Mouse (Mus musculus) central nervous system, embryonic 18 days (tissue): ENCODE measurements around the gene Fam19a4. TPM values are rescaled to one million over a fixed set of nuclear protein-coding genes. Genes with fewer than 3 reads are reported as not detected.

Experiments
- polyA plus RNA-seq: library from polyadenylated mRNA; depleted of rRNA; stranded (reverse); fragments of >200 nt; gene quantifications from 2 replicates; pipeline ENCODE4 v1.2.3, GENCODE M21; 2012; rRNA removed

The Fam19a4 gene
- 1.2 and 2.4 TPM in 2 replicates for polyA plus RNA-seq

GRCm38 (mm10) chr6:97060074-97060681 is at the start of gene Fam19a4:
Gene Fam19a4, minus strand, starts transcription at chr6:97060413.

Other genes starting within 250 kb of the Fam19a4 start
- gene Eogt, start 88.8 kb upstream of the Fam19a4 start, polyA plus RNA-seq = 22.4 and 25.0 TPM in 2 replicates
- gene Tmf1, start 118.7 kb upstream of the Fam19a4 start, polyA plus RNA-seq = 5.6 TPM in 2 replicates
- gene Uba3, start 145.2 kb upstream of the Fam19a4 start, polyA plus RNA-seq = 80.1 and 86.1 TPM in 2 replicates
- gene Arl6ip5, start 150.3 kb upstream of the Fam19a4 start, polyA plus RNA-seq = 159 and 162 TPM in 2 replicates
- gene Lmod3, start 192.3 kb upstream of the Fam19a4 start, polyA plus RNA-seq = 0.09 and 1.4 TPM in 2 replicates